19 mouse cellular contexts compared by ENCODE assay signal in the genomic region with DNA sequence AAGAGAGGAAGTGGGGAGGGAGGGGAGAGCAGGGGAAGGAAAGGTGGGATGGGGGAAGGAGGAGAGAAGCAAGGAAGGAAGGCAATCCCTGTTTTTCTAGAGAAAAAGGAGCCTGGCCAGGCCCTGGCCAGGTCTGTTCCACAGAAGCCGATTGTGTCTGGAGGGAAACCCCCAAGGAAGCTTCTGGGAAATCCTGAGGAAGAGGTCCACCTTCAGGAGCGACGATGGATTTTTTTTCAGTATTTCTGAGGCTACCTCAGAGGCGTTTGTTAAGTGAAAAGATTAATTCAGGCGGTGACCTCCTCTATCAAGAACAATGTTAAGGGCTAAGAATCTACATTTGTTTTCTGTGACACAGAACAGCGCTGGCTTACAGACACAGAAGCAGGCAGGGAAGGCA.
DNase-seq lines count a peak whose midpoint lies in the region; ATAC-seq and TF ChIP-seq lines count a peak whose summit lies in the region.
"Had no signal": no experiment of that assay in that cellular context is flagged by ENCODE, and none has a peak within 500 bp of the region (broad histone marks: within the 10 kb centered on the region; RNA-seq: fewer than 3 reads in every experiment).

No protein-coding gene starts in this region.

- H3K4me2 ChIP-seq in lung, postnatal 0 days (replicated peaks; ENCODE audit: low read depth, low read length) = no peak overlapping the region
- H3K4me2 ChIP-seq: hindbrain, embryonic 12.5 days; intestine, embryonic 15.5 days; liver, embryonic 12.5 days; midbrain, embryonic 11.5 days; neural tube, embryonic 13.5 days had no signal

- H3K9me3 ChIP-seq in lung, postnatal 0 days (ENCODE audit: low read length) = no peaks in the 10 kb centered on the region
- H3K9me3 ChIP-seq: hindbrain, embryonic 12.5 days; intestine, embryonic 15.5 days; liver, embryonic 12.5 days; neural tube, embryonic 13.5 days had no signal

- no peaks in the 10 kb centered on the region for H3K27me3 ChIP-seq in lung, postnatal 0 days (replicated peaks; ENCODE audit: insufficient read depth, low read length)
- H3K27me3 ChIP-seq: hindbrain, embryonic 12.5 days; intestine, embryonic 15.5 days; liver, embryonic 12.5 days; neural tube, embryonic 13.5 days had no signal

- DNase-seq in heart, adult 11 months = peak; percentile 94
- no peak for DNase-seq in heart, postnatal 4 days
- peak; percentile 20 for DNase-seq in kidney, adult 9 months
- no peak for DNase-seq in kidney, postnatal 4 days
- DNase-seq in lung, postnatal 0 days (ENCODE audit: low spot score) = peak; percentile 26
- DNase-seq in lung, adult 18-20 months = no peak
- no peak for DNase-seq in liver
- DNase-seq in adipocyte (ENCODE audit: low spot score) = no peak
- DNase-seq: cerebellum, adult 8-10 months; gastrocnemius, postnatal 36 days; lung, postnatal 4 days; spleen, adult 18-20 months; thymus, adult 18-20 months had no signal

- H3K9ac ChIP-seq in lung, postnatal 0 days (replicated peaks; ENCODE audit: low read depth) = no peak overlapping the region
- H3K9ac ChIP-seq: hindbrain, embryonic 12.5 days; intestine, embryonic 15.5 days; liver, embryonic 12.5 days; neural tube, embryonic 13.5 days had no signal

- no peak for TF ChIP-seq EP300 in lung, postnatal 0 days (IDR thresholded peaks at IDR 0.05)

- TF ChIP-seq CTCF in lung, postnatal 0 days (IDR thresholded peaks at IDR 0.05) = no peak

- H3K27ac ChIP-seq in lung, postnatal 0 days (ENCODE audit: low read length) = 0 out of 2 replicates have a peak overlapping the region, but pooled peaks have one; percentile 20
- H3K27ac ChIP-seq: hindbrain, embryonic 12.5 days; intestine, embryonic 15.5 days; layer of hippocampus, adult 2 months; liver, embryonic 12.5 days; neural tube, embryonic 13.5 days had no signal

- no peak overlapping the region for H3K4me3 ChIP-seq in lung, postnatal 0 days (ENCODE audit: low read depth, low read length)
- H3K4me3 ChIP-seq: hindbrain, embryonic 12.5 days; intestine, embryonic 15.5 days; layer of hippocampus, adult 2 months; liver, embryonic 12.5 days; neural tube, embryonic 13.5 days had no signal

- peaks cover 12% of the 10 kb centered on the region; the same call in 1 of the 2 replicates for H3K4me1 ChIP-seq in lung, postnatal 0 days (ENCODE audit: insufficient read depth, low read depth, low read length)
- H3K4me1 ChIP-seq: intestine, embryonic 15.5 days; liver, embryonic 12.5 days had no signal

- ATAC-seq in lung, postnatal 0 days = no peak
- ATAC-seq: intestine, embryonic 15.5 days; liver, embryonic 12.5 days had no signal

- WGBS in lung, postnatal 0 days = 30% methylated on average over 6 of the region's 6 CpGs

- H3K36me3 ChIP-seq in lung, postnatal 0 days (ENCODE audit: insufficient read depth, low read length) = no peaks in the 10 kb centered on the region
- H3K36me3 ChIP-seq: hindbrain, embryonic 12.5 days; intestine, embryonic 15.5 days; liver, embryonic 12.5 days; neural tube, embryonic 13.5 days had no signal

Comparison
In these comparisons a context has a peak if more than half of its experiments do, and no peak if none do; other contexts are left out.
1. DNase-seq: peak in heart, adult 11 months (single experiment), kidney, adult 9 months (single experiment) and lung, postnatal 0 days (single experiment); none in heart, postnatal 4 days (single experiment), kidney, postnatal 4 days (0 of 2), lung, adult 18-20 months (0 of 2), liver (single experiment) and adipocyte (single experiment).